Mouse (Mus musculus): ENCODE results near the gene Olfr904. TPM values are rescaled to one million over a fixed set of nuclear protein-coding genes. Genes with fewer than 3 reads are reported as not detected.
"Not testable (repeated sequence)": the region's sequence is repeated elsewhere in the genome, so short reads cannot be mapped to it uniquely, and the experiment has no call there.

Gene Olfr904
- not detected in 2 replicates for polyA plus RNA-seq (2015; fragmentation: Nextera tagmentation; extraction: Ambion mirVana)

GRCm38 (mm10) chr9:38462844-38463243, at the start of gene Olfr904:
Olfr904 (plus strand) TSS chr9:38463144.
- Histone ChIP-seq H3K4me1 (ENCODE audit: control insufficient read depth, insufficient read depth, low read length) (no peaks in the 10 kb centered on the region), H3K4me3 (ENCODE audit: low read depth, low read length) (no peak within 1 kb of the TSS), H3K36me3 (ENCODE audit: control insufficient read depth, insufficient read depth, low read length) (no peaks in the 10 kb centered on the region), H3K27me3 (ENCODE audit: control insufficient read depth, insufficient read depth, low read depth, low read length) (no peaks in the 10 kb centered on the region), H3K9me3 (replicated peaks; ENCODE audit: control insufficient read depth, low read length, poor library complexity, severe bottlenecking) (no peaks in the 10 kb centered on the region), H3K9ac (ENCODE audit: low read depth, low read length) (no peak within 1 kb of the TSS), H3K27ac (ENCODE audit: low read length) (no peak within 1 kb of the TSS), H3K4me2 (ENCODE audit: low read length) (no peak within 1 kb of the TSS)
- no peak for ATAC-seq

- H3K27ac ChIP-seq (ENCODE audit: low read length); H3K36me3 ChIP-seq (ENCODE audit: control insufficient read depth, insufficient read depth, low read length); H3K4me3 ChIP-seq (ENCODE audit: low read depth, low read length); H3K9ac ChIP-seq (ENCODE audit: low read depth, low read length); H3K4me2 ChIP-seq (ENCODE audit: low read length); H3K4me1 ChIP-seq (ENCODE audit: control insufficient read depth, insufficient read depth, low read length); H3K9me3 ChIP-seq (replicated peaks; ENCODE audit: control insufficient read depth, low read length, poor library complexity, severe bottlenecking); H3K27me3 ChIP-seq (ENCODE audit: control insufficient read depth, insufficient read depth, low read depth, low read length); ATAC-seq: not testable (repeated sequence)
- 95% methylated on average over 14 of the region's 14 CpGs for WGBS
These were observed 49.4 kb upstream of the Olfr904 start for GRCm38 (mm10) chr9:38413502-38413901.

DNA sequence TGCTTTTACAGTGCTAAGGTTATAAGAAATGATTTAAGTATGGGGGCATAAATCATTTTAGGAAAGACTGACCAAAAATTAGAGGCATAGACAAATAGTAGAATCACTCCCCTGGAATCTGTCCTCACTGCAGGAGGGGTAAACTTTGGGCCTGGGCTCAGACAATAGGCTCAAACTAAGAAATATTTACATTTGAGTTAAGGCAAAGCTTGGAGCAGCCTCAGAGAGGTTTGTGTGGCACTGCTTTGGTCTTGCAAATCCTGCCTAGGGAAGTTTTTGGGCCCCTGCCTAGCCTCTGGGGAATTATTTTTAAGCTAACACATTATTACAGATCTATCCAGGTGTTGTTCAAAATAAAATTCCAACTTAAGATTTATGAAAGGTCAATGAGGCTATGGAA, 39.1 kb upstream of the Olfr904 start:
- no peak overlapping the region for H3K9ac ChIP-seq (ENCODE audit: low read depth, low read length)
- no peak overlapping the region for H3K27ac ChIP-seq (ENCODE audit: low read length)
- no peaks in the 10 kb centered on the region for H3K36me3 ChIP-seq (ENCODE audit: control insufficient read depth, insufficient read depth, low read length)
- ATAC-seq: no peak
- H3K9me3 ChIP-seq (replicated peaks; ENCODE audit: control insufficient read depth, low read length, poor library complexity, severe bottlenecking): no peaks in the 10 kb centered on the region
- no peak overlapping the region for H3K4me2 ChIP-seq (ENCODE audit: low read length)
- H3K4me1 ChIP-seq (ENCODE audit: control insufficient read depth, insufficient read depth, low read length): no peaks in the 10 kb centered on the region
- no peak overlapping the region for H3K4me3 ChIP-seq (ENCODE audit: low read depth, low read length)
- no peaks in the 10 kb centered on the region for H3K27me3 ChIP-seq (ENCODE audit: control insufficient read depth, insufficient read depth, low read depth, low read length)

GRCm38 (mm10) chr9:38427026-38427425, 35.9 kb upstream of the Olfr904 start:
- no peak for ATAC-seq
- Histone ChIP-seq H3K9ac (ENCODE audit: low read depth, low read length) (no peak overlapping the region), H3K4me3 (ENCODE audit: low read depth, low read length) (no peak overlapping the region), H3K27ac (ENCODE audit: low read length) (no peak overlapping the region), H3K27me3 (ENCODE audit: control insufficient read depth, insufficient read depth, low read depth, low read length) (no peaks in the 10 kb centered on the region), H3K4me1 (ENCODE audit: control insufficient read depth, insufficient read depth, low read length) (no peaks in the 10 kb centered on the region), H3K4me2 (ENCODE audit: low read length) (no peak overlapping the region), H3K9me3 (replicated peaks; ENCODE audit: control insufficient read depth, low read length, poor library complexity, severe bottlenecking) (no peaks in the 10 kb centered on the region), H3K36me3 (ENCODE audit: control insufficient read depth, insufficient read depth, low read length) (no peaks in the 10 kb centered on the region)
- 63% methylated on average over 1 of the region's 1 CpGs for WGBS

DNA sequence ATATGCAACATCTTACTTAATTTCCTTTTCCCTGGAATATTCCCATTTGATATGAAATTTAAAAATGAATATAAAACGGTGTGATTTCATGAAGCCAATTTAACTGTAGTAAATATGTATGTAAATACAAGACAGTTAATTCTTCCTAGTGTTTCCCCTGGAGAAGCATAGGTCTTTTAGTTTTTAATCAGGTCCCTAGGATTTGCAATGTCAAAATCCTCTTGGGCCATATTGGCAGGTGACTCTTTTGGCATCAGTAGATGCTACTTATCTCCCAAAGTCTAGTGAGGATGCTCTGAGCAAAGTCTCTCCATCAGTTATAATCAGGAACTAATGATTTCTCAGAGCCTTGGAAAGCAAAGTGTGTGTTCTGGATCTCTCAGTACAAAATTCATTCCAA, 33.8 kb upstream of the Olfr904 start, which contains the start of gene Olfr901:
Gene Olfr901, plus strand, starts transcription at position 301 of the 400 bp plus-strand sequence.
- 90% methylated on average over 1 of the region's 1 CpGs for WGBS
- no peak within 1 kb of the TSS for H3K27ac ChIP-seq (ENCODE audit: low read length)
- H3K36me3 ChIP-seq (ENCODE audit: control insufficient read depth, insufficient read depth, low read length): no peaks in the 10 kb centered on the region
- no peaks in the 10 kb centered on the region for H3K4me1 ChIP-seq (ENCODE audit: control insufficient read depth, insufficient read depth, low read length)
- no peaks in the 10 kb centered on the region for H3K9me3 ChIP-seq (replicated peaks; ENCODE audit: control insufficient read depth, low read length, poor library complexity, severe bottlenecking)
- H3K9ac ChIP-seq (ENCODE audit: low read depth, low read length): no peak within 1 kb of the TSS
- no peak within 1 kb of the TSS for H3K4me2 ChIP-seq (ENCODE audit: low read length)
- no peak within 1 kb of the TSS for H3K4me3 ChIP-seq (ENCODE audit: low read depth, low read length)
- ATAC-seq: no peak
- H3K27me3 ChIP-seq (ENCODE audit: control insufficient read depth, insufficient read depth, low read depth, low read length): no peaks in the 10 kb centered on the region

GRCm38 (mm10) chr9:38447352-38447751, 15.6 kb upstream of the Olfr904 start, which contains the start of gene Olfr902:
Olfr902 (plus strand) TSS chr9:38447652.
- Histone ChIP-seq H3K9ac (ENCODE audit: low read depth, low read length) (no peak within 1 kb of the TSS), H3K27ac (ENCODE audit: low read length) (no peak within 1 kb of the TSS), H3K9me3 (replicated peaks; ENCODE audit: control insufficient read depth, low read length, poor library complexity, severe bottlenecking) (no peaks in the 10 kb centered on the region), H3K4me2 (ENCODE audit: low read length) (no peak within 1 kb of the TSS), H3K27me3 (ENCODE audit: control insufficient read depth, insufficient read depth, low read depth, low read length) (no peaks in the 10 kb centered on the region), H3K4me1 (ENCODE audit: control insufficient read depth, insufficient read depth, low read length) (no peaks in the 10 kb centered on the region), H3K36me3 (ENCODE audit: control insufficient read depth, insufficient read depth, low read length) (no peaks in the 10 kb centered on the region), H3K4me3 (ENCODE audit: low read depth, low read length) (no peak within 1 kb of the TSS)
- 90% methylated on average over 5 of the region's 5 CpGs for WGBS
- no peak for ATAC-seq

- ATAC-seq: no peak
- Histone ChIP-seq H3K4me3 (ENCODE audit: low read depth, low read length) (no peak within 1 kb of the TSS), H3K4me1 (ENCODE audit: control insufficient read depth, insufficient read depth, low read length) (no peaks in the 10 kb centered on the region)
These were observed 7.9 kb downstream of the Olfr904 start, which contains the start of gene Olfr905 for GRCm38 (mm10) chr9:38470807-38471206. Olfr905 (plus strand) TSS chr9:38471107.

GRCm38 (mm10) chr9:38486785-38487184, 23.8 kb downstream of the Olfr904 start, which contains the start of gene Olfr906:
Olfr906 (plus strand) TSS chr9:38487085.
- no peak for ATAC-seq
- no peak within 1 kb of the TSS for H3K27ac ChIP-seq (ENCODE audit: low read length)
- H3K27me3 ChIP-seq (ENCODE audit: control insufficient read depth, insufficient read depth, low read depth, low read length): no peaks in the 10 kb centered on the region
- no peaks in the 10 kb centered on the region for H3K36me3 ChIP-seq (ENCODE audit: control insufficient read depth, insufficient read depth, low read length)
- H3K9me3 ChIP-seq (replicated peaks; ENCODE audit: control insufficient read depth, low read length, poor library complexity, severe bottlenecking): no peaks in the 10 kb centered on the region
- no peaks in the 10 kb centered on the region for H3K4me1 ChIP-seq (ENCODE audit: control insufficient read depth, insufficient read depth, low read length)
- H3K9ac ChIP-seq (ENCODE audit: low read depth, low read length): no peak within 1 kb of the TSS
- WGBS: 92% methylated on average over 3 of the region's 3 CpGs
- no peak within 1 kb of the TSS for H3K4me2 ChIP-seq (ENCODE audit: low read length)
- H3K4me3 ChIP-seq (ENCODE audit: low read depth, low read length): no peak within 1 kb of the TSS

More at GRCm38 (mm10) chr9:38470807-38471206, 7.9 kb downstream of the Olfr904 start, which contains the start of gene Olfr905:
- Histone ChIP-seq H3K36me3 (ENCODE audit: control insufficient read depth, insufficient read depth, low read length) (no peaks in the 10 kb centered on the region), H3K27me3 (ENCODE audit: control insufficient read depth, insufficient read depth, low read depth, low read length) (no peaks in the 10 kb centered on the region), H3K9me3 (replicated peaks; ENCODE audit: control insufficient read depth, low read length, poor library complexity, severe bottlenecking) (no peaks in the 10 kb centered on the region), H3K9ac (ENCODE audit: low read depth, low read length) (no peak within 1 kb of the TSS), H3K4me2 (ENCODE audit: low read length) (no peak within 1 kb of the TSS), H3K27ac (ENCODE audit: low read length) (no peak within 1 kb of the TSS)

GRCm38 (mm10) chr9:38495501-38495900, 32.6 kb downstream of the Olfr904 start, which contains the start of gene Olfr907:
Olfr907 (plus strand) TSS chr9:38495801.
- no peaks in the 10 kb centered on the region for H3K4me1 ChIP-seq (ENCODE audit: control insufficient read depth, insufficient read depth, low read length)
- no peak within 1 kb of the TSS for H3K9ac ChIP-seq (ENCODE audit: low read depth, low read length)
- no peaks in the 10 kb centered on the region for H3K27me3 ChIP-seq (ENCODE audit: control insufficient read depth, insufficient read depth, low read depth, low read length)
- H3K4me2 ChIP-seq (ENCODE audit: low read length): no peak within 1 kb of the TSS
- no peak for ATAC-seq
- no peaks in the 10 kb centered on the region for H3K36me3 ChIP-seq (ENCODE audit: control insufficient read depth, insufficient read depth, low read length)
- no peak within 1 kb of the TSS for H3K27ac ChIP-seq (ENCODE audit: low read length)
- H3K4me3 ChIP-seq (ENCODE audit: low read depth, low read length): no peak within 1 kb of the TSS
- H3K9me3 ChIP-seq (replicated peaks; ENCODE audit: control insufficient read depth, low read length, poor library complexity, severe bottlenecking): no peaks in the 10 kb centered on the region
- WGBS: 90% methylated on average over 2 of the region's 2 CpGs

Data from midbrain, embryonic 16.5 days (tissue).